Mouse (Mus musculus) limb, embryonic 12.5 days (tissue): ENCODE data around the gene Gatad2a. TPM values are rescaled to one million over a fixed set of nuclear protein-coding genes. Genes with fewer than 3 reads are reported as not detected.
"Not testable (repeated sequence)": the region's sequence is repeated elsewhere in the genome, so short reads cannot be mapped to it uniquely, and the experiment has no call there.

ENCODE experiments used
- ATAC-seq: fragments of 200-750 bp; cut with Nextera tagmentation; 2 replicates; pipeline ENCODE4 v1.8.0; 2017; ENCODE audit warnings: low read depth, moderate TSS enrichment; ENCODE audit not compliant: insufficient number of reproducible peaks, insufficient read depth, low FRiP score, low TSS enrichment
- H3K27ac ChIP-seq: fragments of 300-500 bp; sonication (generic); 2 replicates; pipeline ENCODE4 v1.5.1; 2016; ENCODE audit warnings: mild to moderate bottlenecking, moderate library complexity
- H3K27me3 ChIP-seq: fragments of 300-500 bp; sonication (generic); 2 replicates; pipeline ENCODE4 v1.6.1; 2016; ENCODE audit warnings: mild to moderate bottlenecking, moderate library complexity
- H3K36me3 ChIP-seq: fragments of 300-500 bp; sonication (generic); 2 replicates; pipeline ENCODE4 v1.6.1; 2016; ENCODE audit warnings: mild to moderate bottlenecking, moderate library complexity
- H3K4me1 ChIP-seq: fragments of 300-500 bp; sonication (generic); replicated peaks from 2 replicates; pipeline ENCODE4 v1.6.1; 2016
- H3K4me2 ChIP-seq: fragments of 300-500 bp; sonication (generic); 2 replicates; pipeline ENCODE4 v1.6.1; 2016; ENCODE audit warnings: mild to moderate bottlenecking, moderate library complexity
- H3K4me3 ChIP-seq: fragments of 300-500 bp; sonication (generic); replicated peaks from 2 replicates; pipeline ENCODE4 v1.5.1; 2016; ENCODE audit warnings: mild to moderate bottlenecking
- H3K9ac ChIP-seq: fragments of 300-500 bp; sonication (generic); replicated peaks from 2 replicates; pipeline ENCODE4 v1.6.1; 2016; ENCODE audit warnings: mild to moderate bottlenecking, moderate library complexity
- H3K9me3 ChIP-seq: fragments of 300-500 bp; sonication (generic); 2 replicates; pipeline ENCODE4 v1.6.1; 2016; ENCODE audit warnings: mild to moderate bottlenecking, moderate library complexity
- WGBS: fragments of 180-500 bp; shearing (Covaris S2); methylation state at CpG from one replicate; pipeline ENCODE4 v1.1.7; 2016; 5-methylcytosine and 5-hydroxymethylcytosine counted together
- polyA plus RNA-seq: library from polyadenylated mRNA; unstranded; fragments of >200 nt; fragmentation: Nextera tagmentation; extraction: Ambion mirVana; gene quantifications from 2 replicates; pipeline ENCODE4 v1.2.1, GENCODE M21; 2016

Gene Gatad2a
- polyA plus RNA-seq, 1 experiment from 2014 or later: 68.4 TPM

- ATAC-seq: no peak
- H3K4me1 ChIP-seq: no peaks in the 10 kb centered on the region; the same call in 1 of the 2 replicates
- no peaks in the 10 kb centered on the region for H3K27me3 ChIP-seq
- H3K4me2 ChIP-seq: no peak overlapping the region
- no peak overlapping the region for H3K4me3 ChIP-seq
- no peaks in the 10 kb centered on the region for H3K36me3 ChIP-seq
- H3K9me3 ChIP-seq: no peaks in the 10 kb centered on the region
- H3K27ac ChIP-seq: no peak overlapping the region
- no peak overlapping the region for H3K9ac ChIP-seq
Measured at GRCm38 (mm10) chr8:69959241-69959640, 36.9 kb downstream of the Gatad2a start.

GRCm38 (mm10) chr8:69957879-69958278 is 38.3 kb downstream of the Gatad2a start:
- no peaks in the 10 kb centered on the region for H3K9me3 ChIP-seq
- no peak for ATAC-seq
- H3K36me3 ChIP-seq: no peaks in the 10 kb centered on the region
- no peak overlapping the region for H3K27ac ChIP-seq
- no peaks in the 10 kb centered on the region for H3K27me3 ChIP-seq
- H3K4me2 ChIP-seq: no peak overlapping the region
- no peak overlapping the region for H3K9ac ChIP-seq
- no peak overlapping the region for H3K4me3 ChIP-seq
- no peaks in the 10 kb centered on the region; the same call in 1 of the 2 replicates for H3K4me1 ChIP-seq

- Histone ChIP-seq H3K4me3 (no peak overlapping the region), H3K27ac (no peak overlapping the region)
Measured at GRCm38 (mm10) chr8:69957419-69957818, 38.8 kb downstream of the Gatad2a start.

GRCm38 (mm10) chr8:69956651-69957050 is 39.5 kb downstream of the Gatad2a start:
- no peak overlapping the region for H3K9ac ChIP-seq
- H3K36me3 ChIP-seq: no peaks in the 10 kb centered on the region
- no peaks in the 10 kb centered on the region; the same call in 1 of the 2 replicates for H3K4me1 ChIP-seq
- H3K4me2 ChIP-seq: no peak overlapping the region
- no peak overlapping the region for H3K4me3 ChIP-seq
- H3K27me3 ChIP-seq: no peaks in the 10 kb centered on the region
- 0 out of 2 replicates have a peak overlapping the region, but pooled peaks have one; percentile 20 for H3K27ac ChIP-seq
- H3K9me3 ChIP-seq: no peaks in the 10 kb centered on the region
- 62% methylated on average over 2 of the region's 2 CpGs for WGBS
- ATAC-seq: no peak

More at GRCm38 (mm10) chr8:69957419-69957818, 38.8 kb downstream of the Gatad2a start:
- ATAC-seq: no peak
- H3K9me3 ChIP-seq: no peaks in the 10 kb centered on the region
- no peak overlapping the region for H3K4me2 ChIP-seq
- H3K36me3 ChIP-seq: no peaks in the 10 kb centered on the region
- H3K27me3 ChIP-seq: no peaks in the 10 kb centered on the region
- H3K9ac ChIP-seq: no peak overlapping the region
- 76% methylated on average over 1 of the region's 1 CpGs for WGBS
- H3K4me1 ChIP-seq: no peaks in the 10 kb centered on the region; the same call in 1 of the 2 replicates

GRCm38 (mm10) chr8:69954642-69955041 is 41.5 kb downstream of the Gatad2a start:
- Histone ChIP-seq H3K27ac (no peak overlapping the region), H3K4me1 (no peaks in the 10 kb centered on the region; the same call in 1 of the 2 replicates), H3K36me3 (peaks cover 8% of the 10 kb centered on the region), H3K9me3 (no peaks in the 10 kb centered on the region), H3K27me3 (no peaks in the 10 kb centered on the region), H3K4me3 (no peak overlapping the region), H3K9ac (no peak overlapping the region), H3K4me2 (no peak overlapping the region)
- ATAC-seq: no peak
- 43% methylated on average over 1 of the region's 1 CpGs for WGBS

- 77% methylated on average over 4 of the region's 4 CpGs for WGBS
- Histone ChIP-seq H3K4me3 (no peak overlapping the region), H3K4me2 (no peak overlapping the region), H3K27me3 (no peaks in the 10 kb centered on the region), H3K9me3 (no peaks in the 10 kb centered on the region), H3K9ac (no peak overlapping the region), H3K36me3 (peaks cover 12% of the 10 kb centered on the region), H3K27ac (no peak overlapping the region), H3K4me1 (no peaks in the 10 kb centered on the region; the same call in 1 of the 2 replicates)
- ATAC-seq: no peak
Measured at GRCm38 (mm10) chr8:69954213-69954612, 42.0 kb downstream of the Gatad2a start.

GRCm38 (mm10) chr8:69950300-69950699 is 45.9 kb downstream of the Gatad2a start:
- H3K4me1 ChIP-seq: no peaks in the 10 kb centered on the region
- no peak for ATAC-seq
- H3K9me3 ChIP-seq: no peaks in the 10 kb centered on the region
- 93% methylated on average over 2 of the region's 2 CpGs for WGBS
- H3K4me3 ChIP-seq: no peak overlapping the region
- H3K4me2 ChIP-seq: no peak overlapping the region
- no peaks in the 10 kb centered on the region for H3K27me3 ChIP-seq
- peaks cover 49% of the 10 kb centered on the region for H3K36me3 ChIP-seq
- no peak overlapping the region for H3K9ac ChIP-seq
- no peak overlapping the region for H3K27ac ChIP-seq

GRCm38 (mm10) chr8:69942495-69942894 is 53.7 kb downstream of the Gatad2a start:
- not testable (repeated sequence) for H3K27me3 ChIP-seq, H3K4me2 ChIP-seq, H3K9ac ChIP-seq, H3K9me3 ChIP-seq, ATAC-seq, H3K27ac ChIP-seq, H3K4me3 ChIP-seq
- Histone ChIP-seq H3K36me3 (peaks cover 30% of the 10 kb centered on the region), H3K4me1 (peaks cover 20% of the 10 kb centered on the region)
- WGBS: 78% methylated on average over 3 of the region's 3 CpGs

GRCm38 (mm10) chr8:69940386-69940785 is 55.8 kb downstream of the Gatad2a start:
- H3K4me3 ChIP-seq: no peak overlapping the region
- peaks cover 22% of the 10 kb centered on the region for H3K36me3 ChIP-seq
- H3K4me1 ChIP-seq: peaks cover 25% of the 10 kb centered on the region
- no peak for ATAC-seq
- H3K4me2 ChIP-seq: no peak overlapping the region
- no peaks in the 10 kb centered on the region for H3K9me3 ChIP-seq
- no peak overlapping the region for H3K9ac ChIP-seq
- 91% methylated on average over 2 of the region's 2 CpGs for WGBS
- H3K27ac ChIP-seq: peak overlapping the region; percentile 42; the same call in 1 of the 2 replicates
- H3K27me3 ChIP-seq: no peaks in the 10 kb centered on the region

- 26% methylated on average over 3 of the region's 3 CpGs for WGBS
- ATAC-seq: peak; percentile 80
- Histone ChIP-seq H3K9me3 (no peaks in the 10 kb centered on the region), H3K4me1 (peaks cover 25% of the 10 kb centered on the region), H3K9ac (no peak overlapping the region), H3K4me3 (no peak overlapping the region), H3K4me2 (no peak overlapping the region), H3K27me3 (no peaks in the 10 kb centered on the region), H3K36me3 (peaks cover 26% of the 10 kb centered on the region), H3K27ac (peak overlapping the region; percentile 42; the same call in 1 of the 2 replicates)
Measured at GRCm38 (mm10) chr8:69939633-69940032, 56.6 kb downstream of the Gatad2a start.

GRCm38 (mm10) chr8:69938245-69938982 is 57.8 kb downstream of the Gatad2a start:
- H3K27me3 ChIP-seq: no peaks in the 10 kb centered on the region
- H3K4me3 ChIP-seq: no peak overlapping the region
- 85% methylated on average over 6 of the region's 6 CpGs for WGBS
- H3K9me3 ChIP-seq: no peaks in the 10 kb centered on the region
- no peak for ATAC-seq
- H3K4me2 ChIP-seq: no peak overlapping the region
- no peak overlapping the region; the same call in 1 of the 2 replicates for H3K27ac ChIP-seq
- H3K36me3 ChIP-seq: peaks cover 35% of the 10 kb centered on the region
- no peak overlapping the region for H3K9ac ChIP-seq
- H3K4me1 ChIP-seq: peaks cover 25% of the 10 kb centered on the region

GRCm38 (mm10) chr8:69937466-69937865 is 58.7 kb downstream of the Gatad2a start:
- Histone ChIP-seq H3K36me3 (peaks cover 43% of the 10 kb centered on the region), H3K9me3 (no peaks in the 10 kb centered on the region), H3K4me1 (peaks cover 25% of the 10 kb centered on the region), H3K4me3 (no peak overlapping the region), H3K27ac (no peak overlapping the region), H3K4me2 (no peak overlapping the region), H3K27me3 (no peaks in the 10 kb centered on the region), H3K9ac (no peak overlapping the region)
- ATAC-seq: no peak
- 91% methylated on average over 3 of the region's 3 CpGs for WGBS
